Mouse (Mus musculus): ENCODE measurements around the gene 6030452D12Rik. TPM values are rescaled to one million over a fixed set of nuclear protein-coding genes. Genes with fewer than 3 reads are reported as not detected.

6030452D12Rik gene
- polyA plus RNA-seq (2014; fragmentation: Nextera tagmentation; extraction: Ambion mirVana) = not detected in 2 replicates

DNA sequence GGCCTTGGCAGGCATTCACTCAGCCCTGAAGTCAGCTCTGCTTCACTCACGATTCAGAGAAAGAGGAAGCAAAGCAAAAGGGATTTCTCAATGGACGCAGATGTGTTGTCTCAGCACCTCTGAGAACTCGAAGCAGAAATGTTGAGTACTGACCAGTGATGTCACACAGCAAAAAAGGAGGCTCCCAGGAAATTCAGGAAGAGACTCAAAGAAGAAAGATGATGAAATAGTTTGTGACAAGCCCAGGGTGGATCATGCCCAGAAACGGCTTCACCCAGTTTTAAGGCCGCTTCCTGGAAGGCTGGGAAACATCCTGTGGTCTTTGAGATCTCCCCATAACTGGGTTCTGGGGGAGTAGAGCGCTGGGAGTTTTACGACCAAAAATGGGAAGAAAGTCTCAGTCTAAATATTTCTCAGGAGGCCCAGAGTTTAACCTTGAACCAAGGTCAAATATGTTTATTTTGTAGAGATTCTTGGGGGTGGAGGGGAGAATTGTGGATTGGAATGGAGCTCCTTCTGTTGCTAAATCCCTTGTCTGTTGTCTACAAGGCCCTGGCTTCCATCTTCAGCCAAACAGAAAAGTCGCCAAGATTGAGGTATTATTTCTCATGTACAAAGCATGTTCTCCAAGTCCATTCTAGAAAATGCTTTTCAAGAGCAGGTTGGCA lies at the start of gene 6030452D12Rik:
Gene 6030452D12Rik (plus strand): TSS at position 505 of the 668 bp plus-strand sequence.
- no peak for ATAC-seq (ENCODE audit: low FRiP score, low TSS enrichment)

DNA sequence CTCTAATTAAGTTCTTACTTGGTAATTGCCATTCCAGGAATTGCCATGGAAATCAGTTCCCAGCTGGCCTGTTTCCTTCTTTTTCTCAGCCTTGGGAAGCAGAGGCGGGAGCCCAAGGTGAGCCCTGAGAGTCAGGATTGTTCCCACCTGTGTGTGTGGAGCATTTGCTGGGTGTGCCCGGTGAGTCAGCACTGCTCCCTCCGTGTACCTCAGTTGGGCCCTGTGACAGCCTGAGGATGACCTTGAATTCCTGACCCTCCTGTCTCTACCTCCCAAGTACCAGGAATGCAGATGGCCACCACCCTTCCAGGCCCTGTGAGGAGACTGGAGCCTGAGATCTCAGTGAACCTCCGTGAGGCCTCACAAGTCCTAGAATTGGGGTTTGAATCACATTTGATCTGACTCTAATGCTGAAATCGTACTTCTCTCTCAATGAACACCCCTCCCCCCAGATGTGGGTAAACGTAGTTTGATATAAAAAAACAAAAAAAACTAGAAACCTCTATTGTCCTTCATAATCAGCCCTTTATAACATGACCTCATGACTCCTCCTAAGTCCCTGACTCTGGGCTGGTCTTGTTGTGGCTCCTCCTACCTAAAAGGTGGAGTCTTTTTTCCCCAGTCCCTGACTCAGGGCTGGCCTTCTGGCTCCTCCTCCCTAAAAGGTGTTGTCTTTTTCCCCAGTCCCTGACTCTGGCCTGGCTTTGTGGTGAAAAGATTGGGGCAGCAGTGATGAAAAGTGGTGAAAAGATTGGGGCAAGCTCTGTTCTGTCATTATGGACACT lies 48.8 kb upstream of the 6030452D12Rik start:
- no peak for ATAC-seq (ENCODE audit: low FRiP score, low TSS enrichment)

More for the DNA sequence above, at the start of gene 6030452D12Rik:
- Histone ChIP-seq H3K27me3 (ENCODE audit: control insufficient read depth, insufficient read depth, low read length) (no peaks in the 10 kb centered on the region), H3K27ac (replicated peaks; ENCODE audit: low read depth, low read length) (no peak within 1 kb of the TSS), H3K4me2 (ENCODE audit: low read length) (no peak within 1 kb of the TSS), H3K4me1 (ENCODE audit: control insufficient read depth, insufficient read depth, low read length) (no peaks in the 10 kb centered on the region), H3K36me3 (ENCODE audit: control insufficient read depth, insufficient read depth, low read length) (no peaks in the 10 kb centered on the region), H3K9ac (replicated peaks; ENCODE audit: low read length) (no peak within 1 kb of the TSS), H3K4me3 (replicated peaks; ENCODE audit: low read depth, low read length) (no peak within 1 kb of the TSS), H3K9me3 (ENCODE audit: control insufficient read depth, low read length) (no peaks in the 10 kb centered on the region)
- DNase-seq = no peak
- WGBS = 87% methylated on average over 8 of the region's 8 CpGs

DNA sequence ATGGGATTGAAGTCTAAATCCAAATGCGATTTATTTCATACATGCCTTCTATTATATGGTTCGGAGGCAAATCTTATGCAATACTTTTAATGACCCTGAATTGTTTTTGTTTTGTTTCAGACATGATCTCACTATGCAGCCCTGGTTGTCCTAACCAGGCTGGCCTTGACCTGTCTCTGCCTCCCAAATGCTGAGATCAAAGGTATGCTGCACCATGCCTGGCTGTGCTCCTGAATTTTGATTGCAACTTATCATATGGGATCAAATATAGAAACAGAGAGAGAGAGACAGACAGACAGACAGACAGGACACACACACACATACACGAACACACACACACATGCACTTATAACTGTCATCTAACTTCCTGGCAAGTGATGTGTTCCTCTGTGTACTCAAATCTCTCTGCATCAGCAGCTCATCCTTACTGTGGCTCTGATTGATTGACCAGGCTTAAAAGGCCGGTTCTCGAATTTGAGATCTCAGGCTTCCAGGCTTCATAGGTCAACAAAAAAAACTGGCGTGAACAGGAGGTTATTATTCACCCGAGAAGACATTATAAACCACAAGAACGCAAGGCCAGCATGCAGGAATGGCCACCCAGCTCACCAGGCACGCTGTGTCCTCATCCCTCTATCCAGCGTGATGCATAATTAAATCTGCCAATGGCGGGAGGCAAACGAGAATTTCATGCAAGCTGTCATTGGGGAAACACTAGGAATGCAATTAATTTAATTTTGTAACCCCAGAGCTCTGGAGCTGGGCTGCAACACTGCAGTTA lies 47.4 kb upstream of the 6030452D12Rik start:
- no peaks in the 10 kb centered on the region for H3K27me3 ChIP-seq (ENCODE audit: control insufficient read depth, insufficient read depth, low read length)

More for the DNA sequence above, 48.8 kb upstream of the 6030452D12Rik start:
- no peak overlapping the region for H3K9ac ChIP-seq (replicated peaks; ENCODE audit: low read length)
- no peaks in the 10 kb centered on the region for H3K36me3 ChIP-seq (ENCODE audit: control insufficient read depth, insufficient read depth, low read length)
- 0 out of 2 replicates have a peak, but pooled peaks cover 5% of the 10 kb centered on the region for H3K9me3 ChIP-seq (ENCODE audit: control insufficient read depth, low read length)
- no peaks in the 10 kb centered on the region for H3K27me3 ChIP-seq (ENCODE audit: control insufficient read depth, insufficient read depth, low read length)
- no peak overlapping the region for H3K4me3 ChIP-seq (replicated peaks; ENCODE audit: low read depth, low read length)
- no peaks in the 10 kb centered on the region for H3K4me1 ChIP-seq (ENCODE audit: control insufficient read depth, insufficient read depth, low read length)
- H3K27ac ChIP-seq (replicated peaks; ENCODE audit: low read depth, low read length) = no peak overlapping the region
- no peak overlapping the region for H3K4me2 ChIP-seq (ENCODE audit: low read length)
- WGBS = 78% methylated on average over 6 of the region's 6 CpGs
- no peak for DNase-seq

DNA sequence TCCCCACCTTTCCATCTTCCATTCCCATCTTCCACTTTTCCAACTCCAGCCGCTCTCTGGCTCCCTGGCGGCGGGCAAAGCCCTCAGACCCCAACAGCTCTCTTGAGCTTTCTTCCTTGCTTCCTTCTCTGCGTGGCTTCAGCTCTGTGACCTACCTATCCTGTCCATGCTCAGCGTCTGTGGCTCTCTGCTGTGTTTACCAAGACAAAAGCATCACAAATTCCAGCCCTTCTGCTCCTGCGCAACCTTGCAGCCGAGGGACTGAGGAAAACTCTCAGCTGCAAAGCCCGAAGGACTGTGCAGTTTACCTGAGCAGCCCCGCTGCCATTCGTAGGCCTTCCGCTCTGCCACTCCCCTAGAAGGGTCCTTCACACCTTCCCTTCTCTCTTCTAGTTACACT lies 46.3 kb upstream of the 6030452D12Rik start:
- Histone ChIP-seq H3K9ac (replicated peaks; ENCODE audit: low read length) (no peak overlapping the region), H3K4me3 (replicated peaks; ENCODE audit: low read depth, low read length) (no peak overlapping the region), H3K4me2 (ENCODE audit: low read length) (no peak overlapping the region), H3K4me1 (ENCODE audit: control insufficient read depth, insufficient read depth, low read length) (no peaks in the 10 kb centered on the region), H3K36me3 (ENCODE audit: control insufficient read depth, insufficient read depth, low read length) (no peaks in the 10 kb centered on the region), H3K27ac (replicated peaks; ENCODE audit: low read depth, low read length) (no peak overlapping the region), H3K9me3 (ENCODE audit: control insufficient read depth, low read length) (0 out of 2 replicates have a peak, but pooled peaks cover 5% of the 10 kb centered on the region), H3K27me3 (ENCODE audit: control insufficient read depth, insufficient read depth, low read length) (no peaks in the 10 kb centered on the region)
- WGBS = 71% methylated on average over 11 of the region's 11 CpGs
- DNase-seq (no peak), ATAC-seq (ENCODE audit: low FRiP score, low TSS enrichment) (no peak)

More for the DNA sequence above, 47.4 kb upstream of the 6030452D12Rik start:
- H3K4me2 ChIP-seq (ENCODE audit: low read length) = no peak overlapping the region
- no peaks in the 10 kb centered on the region for H3K36me3 ChIP-seq (ENCODE audit: control insufficient read depth, insufficient read depth, low read length)
- DNase-seq = peak; percentile 26
- H3K4me3 ChIP-seq (replicated peaks; ENCODE audit: low read depth, low read length) = no peak overlapping the region
- no peak for ATAC-seq (ENCODE audit: low FRiP score, low TSS enrichment)
- WGBS = 73% methylated on average over 12 of the region's 12 CpGs
- no peak overlapping the region for H3K9ac ChIP-seq (replicated peaks; ENCODE audit: low read length)
- H3K27ac ChIP-seq (replicated peaks; ENCODE audit: low read depth, low read length) = no peak overlapping the region
- H3K4me1 ChIP-seq (ENCODE audit: control insufficient read depth, insufficient read depth, low read length) = no peaks in the 10 kb centered on the region
- H3K9me3 ChIP-seq (ENCODE audit: control insufficient read depth, low read length) = 0 out of 2 replicates have a peak, but pooled peaks cover 5% of the 10 kb centered on the region

DNA sequence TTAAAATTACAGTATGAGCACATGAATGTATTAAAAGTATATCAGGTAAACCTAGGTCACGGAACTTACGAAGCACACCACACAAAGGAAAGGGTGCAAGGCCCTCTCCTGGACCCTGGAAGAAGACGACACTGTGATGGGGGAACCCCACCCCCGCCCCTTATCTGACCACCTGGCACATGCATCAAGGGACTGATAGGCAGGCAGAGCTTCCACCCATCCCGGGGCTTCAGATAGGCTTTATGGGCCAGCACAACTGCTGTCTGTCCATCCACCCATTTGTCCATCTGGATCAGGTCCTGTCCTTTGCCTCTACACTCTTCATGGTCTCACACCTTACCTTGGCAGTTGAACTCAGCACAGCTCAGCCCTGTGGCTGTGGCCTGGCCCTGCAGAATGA lies 38.2 kb upstream of the 6030452D12Rik start:
- H3K4me1 ChIP-seq (ENCODE audit: control insufficient read depth, insufficient read depth, low read length) = no peaks in the 10 kb centered on the region
- H3K27me3 ChIP-seq (ENCODE audit: control insufficient read depth, insufficient read depth, low read length) = no peaks in the 10 kb centered on the region
- H3K36me3 ChIP-seq (ENCODE audit: control insufficient read depth, insufficient read depth, low read length) = no peaks in the 10 kb centered on the region
- no peaks in the 10 kb centered on the region for H3K9me3 ChIP-seq (ENCODE audit: control insufficient read depth, low read length)
- no peak overlapping the region for H3K27ac ChIP-seq (replicated peaks; ENCODE audit: low read depth, low read length)
- ATAC-seq (ENCODE audit: low FRiP score, low TSS enrichment) (no peak), DNase-seq (no peak)
- WGBS = 82% methylated on average over 5 of the region's 5 CpGs
- H3K4me3 ChIP-seq (replicated peaks; ENCODE audit: low read depth, low read length) = no peak overlapping the region
- no peak overlapping the region for H3K9ac ChIP-seq (replicated peaks; ENCODE audit: low read length)
- H3K4me2 ChIP-seq (ENCODE audit: low read length) = no peak overlapping the region

GRCm38 (mm10) chr8:106463795-106464194 lies 36.5 kb upstream of the 6030452D12Rik start:
- DNase-seq = no peak
- H3K4me2 ChIP-seq (ENCODE audit: low read length) = no peak overlapping the region
- no peaks in the 10 kb centered on the region for H3K4me1 ChIP-seq (ENCODE audit: control insufficient read depth, insufficient read depth, low read length)
- H3K36me3 ChIP-seq (ENCODE audit: control insufficient read depth, insufficient read depth, low read length) = no peaks in the 10 kb centered on the region
- no peak overlapping the region for H3K4me3 ChIP-seq (replicated peaks; ENCODE audit: low read depth, low read length)
- WGBS = 81% methylated on average over 6 of the region's 6 CpGs
- ATAC-seq (ENCODE audit: low FRiP score, low TSS enrichment) = no peak
- H3K27me3 ChIP-seq (ENCODE audit: control insufficient read depth, insufficient read depth, low read length) = no peaks in the 10 kb centered on the region
- no peak overlapping the region for H3K27ac ChIP-seq (replicated peaks; ENCODE audit: low read depth, low read length)
- no peak overlapping the region for H3K9ac ChIP-seq (replicated peaks; ENCODE audit: low read length)
- H3K9me3 ChIP-seq (ENCODE audit: control insufficient read depth, low read length) = no peaks in the 10 kb centered on the region

DNA sequence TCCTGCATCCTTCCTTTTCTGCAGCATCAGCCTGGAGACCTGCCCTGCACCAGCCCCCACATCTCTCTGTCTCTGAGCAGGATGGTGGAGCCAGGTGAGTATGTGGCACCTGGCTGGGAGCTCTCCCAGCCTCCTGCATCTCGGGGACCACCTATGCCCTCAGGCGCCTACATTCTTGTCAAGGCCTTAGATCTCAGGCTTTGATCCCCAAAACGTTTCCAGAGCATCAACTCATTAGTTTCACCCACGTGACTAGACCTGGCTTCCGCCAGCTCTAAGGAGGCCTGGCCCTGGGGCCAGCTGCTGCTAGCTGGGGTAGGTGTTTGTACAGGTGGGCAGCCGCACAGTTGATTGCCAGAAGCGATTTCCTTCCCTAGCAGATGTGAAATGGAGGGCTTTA lies 30.8 kb upstream of the 6030452D12Rik start:
- H3K27ac ChIP-seq (replicated peaks; ENCODE audit: low read depth, low read length) = no peak overlapping the region
- H3K27me3 ChIP-seq (ENCODE audit: control insufficient read depth, insufficient read depth, low read length) = no peaks in the 10 kb centered on the region
- DNase-seq (peak; percentile 7), ATAC-seq (ENCODE audit: low FRiP score, low TSS enrichment) (no peak)
- no peak overlapping the region for H3K4me3 ChIP-seq (replicated peaks; ENCODE audit: low read depth, low read length)
- WGBS = 64% methylated on average over 7 of the region's 7 CpGs
- H3K36me3 ChIP-seq (ENCODE audit: control insufficient read depth, insufficient read depth, low read length) = no peaks in the 10 kb centered on the region
- no peak overlapping the region for H3K9ac ChIP-seq (replicated peaks; ENCODE audit: low read length)
- H3K4me1 ChIP-seq (ENCODE audit: control insufficient read depth, insufficient read depth, low read length) = no peaks in the 10 kb centered on the region
- H3K9me3 ChIP-seq (ENCODE audit: control insufficient read depth, low read length) = no peaks in the 10 kb centered on the region
- H3K4me2 ChIP-seq (ENCODE audit: low read length) = no peak overlapping the region

DNA sequence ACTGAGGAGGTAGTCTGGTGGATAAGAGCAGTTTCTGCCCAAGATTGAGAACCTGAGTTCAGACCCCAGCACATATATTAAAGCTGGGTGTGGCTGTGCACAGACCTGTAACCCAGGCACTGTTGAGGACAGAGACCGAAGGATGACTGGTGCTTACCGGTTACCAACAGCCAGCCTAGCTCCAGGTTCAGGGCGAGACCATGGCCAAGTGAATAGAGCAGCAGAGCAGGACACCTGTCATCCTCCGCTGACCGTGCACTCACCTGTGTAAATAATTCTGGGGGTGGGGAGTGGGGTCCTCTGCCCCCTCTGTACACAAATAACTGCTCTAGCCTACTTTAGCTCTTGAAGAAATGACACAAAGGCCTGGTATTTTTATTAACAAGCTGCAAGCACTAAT lies 26.3 kb upstream of the 6030452D12Rik start:
- no peaks in the 10 kb centered on the region for H3K9me3 ChIP-seq (ENCODE audit: control insufficient read depth, low read length)
- 91% methylated on average over 5 of the region's 5 CpGs for WGBS
- H3K27ac ChIP-seq (replicated peaks; ENCODE audit: low read depth, low read length) = no peak overlapping the region
- ATAC-seq (ENCODE audit: low FRiP score, low TSS enrichment) (no peak), DNase-seq (no peak)
- H3K36me3 ChIP-seq (ENCODE audit: control insufficient read depth, insufficient read depth, low read length) = no peaks in the 10 kb centered on the region
- no peak overlapping the region for H3K4me3 ChIP-seq (replicated peaks; ENCODE audit: low read depth, low read length)
- no peak overlapping the region for H3K4me2 ChIP-seq (ENCODE audit: low read length)
- no peak overlapping the region for H3K9ac ChIP-seq (replicated peaks; ENCODE audit: low read length)
- H3K4me1 ChIP-seq (ENCODE audit: control insufficient read depth, insufficient read depth, low read length) = no peaks in the 10 kb centered on the region
- no peaks in the 10 kb centered on the region for H3K27me3 ChIP-seq (ENCODE audit: control insufficient read depth, insufficient read depth, low read length)

All from midbrain, embryonic 14.5 days (tissue).